Mouse (Mus musculus): ENCODE data around the gene H2afy. TPM values are rescaled to one million over a fixed set of nuclear protein-coding genes. Genes with fewer than 3 reads are reported as not detected.

The H2afy gene
- polyA plus RNA-seq, 2 experiments: 297 to 304 TPM

DNA sequence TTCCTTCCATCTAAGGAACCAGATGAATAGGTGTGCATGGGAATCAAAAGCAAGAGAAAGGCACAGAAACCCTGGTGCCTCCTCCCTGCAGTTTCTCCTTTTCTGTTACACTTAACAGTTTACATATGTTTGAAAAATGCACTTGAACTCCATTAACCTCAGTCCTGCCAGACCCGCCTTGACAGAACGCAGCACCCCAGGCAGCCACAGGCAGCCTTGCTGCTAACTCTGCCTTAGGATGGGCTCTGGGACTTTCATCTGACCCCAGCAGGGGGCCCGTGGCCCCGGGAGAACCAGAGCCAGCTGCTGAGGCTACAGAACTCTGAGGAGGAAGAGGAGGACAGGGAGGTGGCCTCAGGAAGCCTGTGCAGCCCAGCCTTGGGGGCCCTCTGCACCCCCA is 23.7 kb downstream of the H2afy start:
- H3K27me3 ChIP-seq (ENCODE audit: control insufficient read depth, insufficient read depth, low read length): no peaks in the 10 kb centered on the region
- peak; percentile 49 for DNase-seq (ENCODE audit: low spot score)
- peak overlapping the region; percentile 30 for H3K27ac ChIP-seq (replicated peaks; ENCODE audit: low read depth, low read length)
- H3K36me3 ChIP-seq (ENCODE audit: control insufficient read depth, insufficient read depth, low read length): peaks cover 26% of the 10 kb centered on the region
- 9% methylated on average over 4 of the region's 4 CpGs for WGBS
- H3K9ac ChIP-seq (ENCODE audit: low read depth, low read length, severe bottlenecking): peak overlapping the region; percentile 1; the same call in 1 of the 2 replicates
- no peak overlapping the region for H3K4me2 ChIP-seq (replicated peaks; ENCODE audit: low read depth, low read length, severe bottlenecking)
- H3K4me3 ChIP-seq (replicated peaks; ENCODE audit: low read length): no peak overlapping the region
- H3K4me1 ChIP-seq (ENCODE audit: control insufficient read depth, insufficient read depth, low read length): peaks cover 81% of the 10 kb centered on the region
- no peak; the same call in 1 of the 2 replicates for ATAC-seq (ENCODE audit: low FRiP score, low read depth)
- no peaks in the 10 kb centered on the region for H3K9me3 ChIP-seq (ENCODE audit: control insufficient read depth, low read length)
- no peak for TF ChIP-seq POLR2A (IDR thresholded peaks at IDR 0.05; ENCODE audit: borderline replicate concordance, extremely low read depth, insufficient read depth, insufficient read length)

DNA sequence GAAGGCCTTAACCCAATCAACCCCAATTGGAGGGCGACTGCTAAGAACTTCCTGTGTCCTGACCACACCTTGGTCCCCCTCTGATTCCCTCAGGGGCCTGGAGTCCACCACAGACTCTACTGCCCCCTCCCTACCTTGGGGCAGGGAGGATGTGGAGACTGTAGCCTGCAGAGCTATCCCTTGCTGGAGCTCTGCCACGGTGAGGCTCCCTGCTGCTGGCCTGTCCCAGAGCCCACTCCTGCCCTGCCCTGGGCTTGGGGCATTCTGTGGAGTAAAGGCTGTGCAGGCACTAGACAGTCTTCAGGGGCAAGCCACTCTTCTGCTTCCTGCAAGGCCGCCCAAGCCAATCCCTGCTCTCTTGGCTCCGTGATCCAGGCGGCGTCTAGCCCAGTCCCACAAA is 24.6 kb downstream of the H2afy start:
- DNase-seq (ENCODE audit: low spot score) (no peak), ATAC-seq (ENCODE audit: low FRiP score, low read depth) (no peak; the same call in 1 of the 2 replicates)
- Histone ChIP-seq H3K4me1 (ENCODE audit: control insufficient read depth, insufficient read depth, low read length) (peaks cover 74% of the 10 kb centered on the region), H3K36me3 (ENCODE audit: control insufficient read depth, insufficient read depth, low read length) (peaks cover 22% of the 10 kb centered on the region), H3K4me2 (replicated peaks; ENCODE audit: low read depth, low read length, severe bottlenecking) (no peak overlapping the region), H3K27ac (replicated peaks; ENCODE audit: low read depth, low read length) (peak overlapping the region; percentile 44; the same call in 1 of the 2 replicates), H3K4me3 (replicated peaks; ENCODE audit: low read length) (no peak overlapping the region), H3K9ac (ENCODE audit: low read depth, low read length, severe bottlenecking) (no peak overlapping the region), H3K9me3 (ENCODE audit: control insufficient read depth, low read length) (no peaks in the 10 kb centered on the region), H3K27me3 (ENCODE audit: control insufficient read depth, insufficient read depth, low read length) (no peaks in the 10 kb centered on the region)
- no peak for TF ChIP-seq POLR2A (IDR thresholded peaks at IDR 0.05; ENCODE audit: borderline replicate concordance, extremely low read depth, insufficient read depth, insufficient read length)
- WGBS: 50% methylated on average over 6 of the region's 6 CpGs

DNA sequence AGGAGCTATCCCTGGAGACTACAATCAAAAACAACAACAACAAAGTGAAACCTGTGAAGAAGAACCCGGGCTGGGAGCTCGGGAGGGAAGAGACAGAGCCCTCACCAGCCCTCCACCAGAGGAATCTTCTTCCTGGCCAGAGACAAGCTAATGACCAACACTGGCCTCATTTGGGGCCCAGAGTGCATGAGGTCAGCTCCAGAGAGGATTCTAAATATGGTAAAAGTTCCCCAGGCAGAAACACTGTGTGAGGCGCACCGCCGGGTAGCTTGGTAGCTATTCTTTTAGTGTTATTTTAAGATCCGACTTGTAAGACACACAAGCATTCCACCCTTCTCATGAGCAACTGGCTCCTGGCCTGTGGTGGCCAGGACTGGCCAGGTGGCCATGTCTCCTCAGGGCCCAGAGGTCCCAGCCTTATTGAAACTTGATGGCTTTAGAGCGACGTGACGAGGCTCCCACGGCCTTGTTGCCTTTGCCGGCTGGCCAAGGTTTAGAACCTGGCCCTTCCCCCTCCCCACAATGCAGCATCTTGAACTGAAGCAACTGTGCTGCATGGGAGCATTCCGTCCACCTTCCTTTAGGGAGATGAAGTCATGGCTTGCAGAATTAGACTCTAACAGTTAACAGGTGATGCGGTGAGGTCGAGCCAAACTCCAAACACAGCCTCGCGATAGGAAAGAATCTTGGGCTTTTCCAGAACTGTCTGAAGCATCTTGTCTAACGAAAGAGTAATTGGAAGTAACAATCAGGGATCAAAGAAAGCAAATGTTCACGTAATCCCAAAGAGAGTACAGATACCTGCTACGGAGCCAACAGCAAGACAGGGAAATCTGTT is 25.2 kb downstream of the H2afy start:
- H3K27ac ChIP-seq (replicated peaks; ENCODE audit: low read depth, low read length): peak overlapping the region; percentile 52; the same call in 1 of the 2 replicates
- TF ChIP-seq POLR2A (IDR thresholded peaks at IDR 0.05; ENCODE audit: borderline replicate concordance, extremely low read depth, insufficient read depth, insufficient read length): no peak
- peak; percentile 80 for DNase-seq (ENCODE audit: low spot score)
- peaks cover 19% of the 10 kb centered on the region for H3K36me3 ChIP-seq (ENCODE audit: control insufficient read depth, insufficient read depth, low read length)
- ATAC-seq (ENCODE audit: low FRiP score, low read depth): peak; percentile 32
- no peak overlapping the region for H3K4me2 ChIP-seq (replicated peaks; ENCODE audit: low read depth, low read length, severe bottlenecking)
- no peaks in the 10 kb centered on the region for H3K9me3 ChIP-seq (ENCODE audit: control insufficient read depth, low read length)
- H3K9ac ChIP-seq (ENCODE audit: low read depth, low read length, severe bottlenecking): no peak overlapping the region
- no peaks in the 10 kb centered on the region for H3K27me3 ChIP-seq (ENCODE audit: control insufficient read depth, insufficient read depth, low read length)
- 46% methylated on average over 19 of the region's 19 CpGs for WGBS
- no peak overlapping the region for H3K4me3 ChIP-seq (replicated peaks; ENCODE audit: low read length)
- peaks cover 67% of the 10 kb centered on the region for H3K4me1 ChIP-seq (ENCODE audit: control insufficient read depth, insufficient read depth, low read length)

DNA sequence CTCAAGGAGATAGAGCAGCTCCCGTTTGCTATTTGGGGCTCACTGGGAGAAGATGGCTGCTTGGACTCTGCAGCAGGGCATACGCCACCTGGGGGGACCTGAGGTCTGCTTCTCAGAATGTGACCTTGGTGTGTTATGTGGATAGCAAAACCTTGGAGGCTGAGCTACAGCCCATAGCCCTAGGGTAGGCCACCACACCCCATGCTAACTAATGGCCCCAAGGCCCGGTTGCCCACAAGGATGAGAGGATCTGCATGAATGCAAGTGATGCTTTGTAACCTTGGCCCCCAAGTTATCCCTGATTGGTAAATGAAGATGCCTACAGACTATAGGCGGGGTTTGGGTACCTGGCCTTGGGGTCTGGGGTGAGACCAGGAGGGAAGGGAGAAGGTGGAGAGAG is 26.5 kb downstream of the H2afy start:
- Histone ChIP-seq H3K9ac (ENCODE audit: low read depth, low read length, severe bottlenecking) (no peak overlapping the region; the same call in 1 of the 2 replicates), H3K27me3 (ENCODE audit: control insufficient read depth, insufficient read depth, low read length) (no peaks in the 10 kb centered on the region), H3K9me3 (ENCODE audit: control insufficient read depth, low read length) (no peaks in the 10 kb centered on the region), H3K4me3 (replicated peaks; ENCODE audit: low read length) (no peak overlapping the region), H3K36me3 (ENCODE audit: control insufficient read depth, insufficient read depth, low read length) (peaks cover 28% of the 10 kb centered on the region), H3K27ac (replicated peaks; ENCODE audit: low read depth, low read length) (no peak overlapping the region), H3K4me2 (replicated peaks; ENCODE audit: low read depth, low read length, severe bottlenecking) (no peak overlapping the region), H3K4me1 (ENCODE audit: control insufficient read depth, insufficient read depth, low read length) (peaks cover 60% of the 10 kb centered on the region)
- TF ChIP-seq POLR2A (IDR thresholded peaks at IDR 0.05; ENCODE audit: borderline replicate concordance, extremely low read depth, insufficient read depth, insufficient read length): no peak
- DNase-seq (ENCODE audit: low spot score) (no peak), ATAC-seq (ENCODE audit: low FRiP score, low read depth) (no peak)
- 66% methylated on average over 4 of the region's 4 CpGs for WGBS

DNA sequence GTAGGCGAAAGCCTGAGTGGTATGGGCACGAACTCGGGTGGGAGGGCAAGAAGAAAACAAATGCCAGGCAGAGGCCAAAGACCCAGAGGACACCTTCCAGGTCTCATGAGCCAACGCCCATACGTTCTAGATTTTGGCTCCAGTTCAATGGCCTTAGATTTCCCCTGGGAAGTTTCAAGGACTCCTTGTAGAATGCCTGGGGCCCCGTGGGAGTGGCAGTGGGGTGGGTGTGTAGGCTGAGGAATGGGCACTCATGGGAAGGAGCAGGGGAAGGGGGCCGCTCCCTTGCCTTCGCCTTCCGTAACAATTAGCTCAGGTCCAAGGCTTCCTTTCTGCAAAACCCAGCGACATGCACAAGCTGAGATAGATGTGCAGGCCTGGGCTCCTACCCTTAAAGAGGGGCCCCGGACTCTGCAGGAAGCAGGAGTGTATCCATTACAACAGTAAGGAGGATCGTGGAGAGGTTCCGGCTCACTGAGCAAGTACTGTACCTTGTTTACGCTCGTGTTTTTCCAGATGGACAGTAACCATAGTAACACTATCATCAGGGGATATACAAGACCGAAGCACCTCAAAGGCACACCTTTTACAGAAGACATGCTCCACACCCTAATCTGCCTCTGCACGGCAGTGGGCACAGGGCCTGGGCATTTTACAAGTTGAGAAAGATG is 27.2 kb downstream of the H2afy start:
- no peak overlapping the region for H3K4me3 ChIP-seq (replicated peaks; ENCODE audit: low read length)
- TF ChIP-seq POLR2A (IDR thresholded peaks at IDR 0.05; ENCODE audit: borderline replicate concordance, extremely low read depth, insufficient read depth, insufficient read length): no peak
- 49% methylated on average over 17 of the region's 17 CpGs for WGBS
- no peaks in the 10 kb centered on the region for H3K27me3 ChIP-seq (ENCODE audit: control insufficient read depth, insufficient read depth, low read length)
- DNase-seq (ENCODE audit: low spot score): peak; percentile 41
- peaks cover 61% of the 10 kb centered on the region for H3K4me1 ChIP-seq (ENCODE audit: control insufficient read depth, insufficient read depth, low read length)
- H3K36me3 ChIP-seq (ENCODE audit: control insufficient read depth, insufficient read depth, low read length): peaks cover 35% of the 10 kb centered on the region
- H3K4me2 ChIP-seq (replicated peaks; ENCODE audit: low read depth, low read length, severe bottlenecking): no peak overlapping the region
- ATAC-seq (ENCODE audit: low FRiP score, low read depth): peak; percentile 43; the same call in 1 of the 2 replicates
- no peaks in the 10 kb centered on the region for H3K9me3 ChIP-seq (ENCODE audit: control insufficient read depth, low read length)
- no peak overlapping the region; the same call in 1 of the 2 replicates for H3K9ac ChIP-seq (ENCODE audit: low read depth, low read length, severe bottlenecking)
- peak overlapping the region; percentile 33; the same call in 1 of the 2 replicates for H3K27ac ChIP-seq (replicated peaks; ENCODE audit: low read depth, low read length)
